Mouse (Mus musculus): ENCODE data around the gene Cfap46. TPM values are rescaled to one million over a fixed set of nuclear protein-coding genes. Genes with fewer than 3 reads are reported as not detected.

Gene Cfap46
- polyA plus RNA-seq, 1 experiment: 4.6 TPM

DNA sequence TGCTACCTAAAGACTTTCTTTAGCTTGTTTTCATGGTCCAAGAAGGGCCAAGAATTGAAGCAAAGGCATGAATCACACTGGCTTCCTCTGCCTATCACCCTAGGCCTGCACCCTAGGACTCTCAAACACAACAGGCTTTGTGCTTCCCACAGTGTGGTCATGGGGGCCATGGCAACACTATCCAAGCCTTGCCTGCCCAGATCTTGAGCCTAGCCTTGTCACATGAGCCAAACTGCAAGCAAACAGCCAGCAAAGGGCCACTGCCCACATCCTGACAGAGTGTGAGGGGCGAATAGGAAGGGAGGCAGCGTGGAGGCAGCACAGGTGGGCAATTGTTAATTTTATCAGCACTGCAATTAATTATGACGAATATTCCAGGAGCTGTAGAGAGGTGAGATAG lies 111.0 kb downstream of the Cfap46 start:
- DNase-seq (ENCODE audit: low read depth): no peak
- TF ChIP-seq CTCF (IDR thresholded peaks at IDR 0.05; ENCODE audit: borderline replicate concordance, extremely low read depth, insufficient read depth, insufficient read length): no peak
- TF ChIP-seq POLR2A (IDR thresholded peaks at IDR 0.05; ENCODE audit: borderline replicate concordance, extremely low read depth, insufficient read depth, insufficient read length, poor library complexity, severe bottlenecking): no peak

DNA sequence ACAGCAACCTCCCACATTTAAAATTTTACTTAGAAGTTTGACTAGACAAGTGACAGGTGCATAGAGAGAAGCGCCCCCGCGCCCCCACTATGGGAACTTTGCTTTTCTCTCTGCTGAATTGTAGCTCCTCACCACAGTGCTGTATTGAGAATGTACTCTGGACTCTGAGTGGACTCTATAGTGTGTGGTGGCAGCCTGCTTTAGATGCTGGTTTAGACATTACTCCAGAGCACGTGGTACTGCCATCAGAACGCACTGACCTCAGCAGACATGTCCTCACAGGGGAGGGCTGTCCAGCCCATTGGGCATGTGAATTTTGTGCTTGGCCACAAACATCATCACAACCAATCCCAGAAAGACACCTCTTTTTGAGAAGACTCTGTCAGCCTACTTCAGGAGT lies 112.8 kb downstream of the Cfap46 start:
- no peak for DNase-seq (ENCODE audit: low read depth)
- TF ChIP-seq POLR2A (IDR thresholded peaks at IDR 0.05; ENCODE audit: borderline replicate concordance, extremely low read depth, insufficient read depth, insufficient read length, poor library complexity, severe bottlenecking) (no peak), CTCF (IDR thresholded peaks at IDR 0.05; ENCODE audit: borderline replicate concordance, extremely low read depth, insufficient read depth, insufficient read length) (no peak)

DNA sequence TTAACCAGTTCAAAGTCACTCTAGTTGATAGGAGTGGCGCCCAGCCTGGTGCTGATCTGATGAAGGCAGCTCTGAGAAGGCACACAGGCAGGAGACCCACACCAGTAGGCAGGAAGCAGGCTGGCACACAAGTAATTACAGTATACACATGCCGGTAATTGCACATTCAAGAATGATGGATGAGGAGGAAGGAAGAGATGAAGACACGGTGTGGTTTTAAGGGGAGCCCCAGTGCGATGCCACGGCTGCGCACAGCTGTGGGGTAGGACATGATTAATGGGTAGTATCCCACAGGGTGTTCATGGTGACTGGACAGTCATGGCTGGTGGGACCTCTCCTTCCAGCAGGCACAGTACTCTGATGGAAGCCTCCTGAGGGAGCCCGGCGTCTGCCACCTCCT lies 117.1 kb downstream of the Cfap46 start:
- DNase-seq (ENCODE audit: low read depth): no peak
- TF ChIP-seq POLR2A (IDR thresholded peaks at IDR 0.05; ENCODE audit: borderline replicate concordance, extremely low read depth, insufficient read depth, insufficient read length, poor library complexity, severe bottlenecking) (no peak), CTCF (IDR thresholded peaks at IDR 0.05; ENCODE audit: borderline replicate concordance, extremely low read depth, insufficient read depth, insufficient read length) (no peak)

DNA sequence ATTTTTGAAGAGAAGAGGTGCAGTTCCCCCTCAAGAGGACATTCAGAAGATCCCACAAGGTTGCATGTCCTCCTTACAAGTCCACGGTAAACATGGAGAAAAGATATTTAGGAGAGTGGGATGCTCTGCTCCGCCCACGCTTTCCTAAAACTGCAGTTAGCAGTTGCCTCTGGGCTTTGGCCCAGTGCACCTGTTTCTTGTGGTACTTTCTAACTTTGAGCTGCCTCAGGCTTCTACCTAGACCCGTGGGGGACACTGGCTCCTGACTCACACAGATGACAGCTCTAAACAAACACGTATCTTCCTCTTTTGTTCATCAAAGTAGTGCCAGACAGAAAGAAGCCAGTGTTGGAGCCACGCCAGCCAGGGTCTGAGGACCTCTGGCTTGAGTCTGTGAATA lies 117.6 kb downstream of the Cfap46 start:
- TF ChIP-seq POLR2A (IDR thresholded peaks at IDR 0.05; ENCODE audit: borderline replicate concordance, extremely low read depth, insufficient read depth, insufficient read length, poor library complexity, severe bottlenecking) (no peak), CTCF (IDR thresholded peaks at IDR 0.05; ENCODE audit: borderline replicate concordance, extremely low read depth, insufficient read depth, insufficient read length) (no peak)
- DNase-seq (ENCODE audit: low read depth): no peak

DNA sequence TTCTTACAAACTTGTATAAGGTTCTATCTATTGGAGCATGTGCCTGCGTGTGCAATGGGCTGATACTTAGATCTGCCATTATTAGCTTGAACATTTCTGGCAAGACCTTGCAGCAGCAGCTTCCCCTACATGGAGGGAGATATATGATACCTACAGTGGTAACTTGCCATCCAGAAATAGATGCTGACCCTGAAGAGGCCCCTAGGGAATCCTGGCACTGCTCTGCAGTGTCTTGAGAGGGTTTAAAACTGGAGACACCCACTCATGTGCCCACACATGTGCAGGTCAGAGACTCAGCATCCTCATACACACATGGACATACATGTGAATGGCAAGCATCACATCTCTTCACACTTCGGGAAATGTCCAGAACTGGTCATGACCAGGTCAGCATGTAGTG lies 119.5 kb downstream of the Cfap46 start:
- no peak for DNase-seq (ENCODE audit: low read depth)
- TF ChIP-seq POLR2A (IDR thresholded peaks at IDR 0.05; ENCODE audit: borderline replicate concordance, extremely low read depth, insufficient read depth, insufficient read length, poor library complexity, severe bottlenecking) (no peak), CTCF (IDR thresholded peaks at IDR 0.05; ENCODE audit: borderline replicate concordance, extremely low read depth, insufficient read depth, insufficient read length) (no peak)

DNA sequence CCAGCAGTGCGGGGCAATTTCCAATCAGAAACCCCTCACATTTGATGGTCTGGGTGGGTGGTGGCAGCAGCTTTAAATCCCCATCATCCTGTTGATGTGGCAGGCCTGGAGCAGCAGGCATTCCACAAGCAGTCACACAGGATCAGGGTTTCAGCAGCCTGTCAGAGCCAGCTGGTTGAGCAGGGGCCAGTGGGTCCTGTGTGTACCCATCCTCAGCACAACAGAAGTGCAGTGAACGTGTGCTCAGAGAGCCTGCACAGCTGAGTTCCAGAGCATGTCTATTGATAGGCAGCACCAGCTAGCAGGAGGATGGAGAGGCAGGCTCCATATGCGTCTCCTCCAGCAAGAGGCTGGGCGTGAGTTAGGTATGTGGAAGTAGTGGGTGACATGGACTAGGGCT lies 120.2 kb downstream of the Cfap46 start:
- TF ChIP-seq POLR2A (IDR thresholded peaks at IDR 0.05; ENCODE audit: borderline replicate concordance, extremely low read depth, insufficient read depth, insufficient read length, poor library complexity, severe bottlenecking): no peak
- no peak for TF ChIP-seq CTCF (IDR thresholded peaks at IDR 0.05; ENCODE audit: borderline replicate concordance, extremely low read depth, insufficient read depth, insufficient read length)
- no peak for DNase-seq (ENCODE audit: low read depth)

DNA sequence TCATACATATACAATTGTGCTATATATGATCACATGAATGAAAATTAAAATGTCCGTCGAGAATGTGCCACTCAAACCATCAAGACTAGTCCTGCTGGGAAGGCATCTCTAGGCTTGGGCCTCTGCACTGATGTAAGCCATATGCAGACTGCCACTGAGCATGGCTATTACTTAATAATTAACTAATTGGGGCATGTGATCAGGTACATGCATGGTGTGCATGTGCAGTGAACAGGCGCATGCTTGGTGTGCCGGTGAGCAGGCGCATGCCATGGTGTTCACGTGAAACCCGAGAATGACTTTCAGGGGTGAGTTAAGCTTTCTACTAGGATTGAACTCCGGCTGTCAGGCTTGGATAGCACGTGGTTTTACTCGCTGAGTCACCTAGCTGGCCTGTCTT lies 124.0 kb downstream of the Cfap46 start:
- TF ChIP-seq CTCF (IDR thresholded peaks at IDR 0.05; ENCODE audit: borderline replicate concordance, extremely low read depth, insufficient read depth, insufficient read length) (no peak), POLR2A (IDR thresholded peaks at IDR 0.05; ENCODE audit: borderline replicate concordance, extremely low read depth, insufficient read depth, insufficient read length, poor library complexity, severe bottlenecking) (no peak)
- DNase-seq (ENCODE audit: low read depth): no peak

DNA sequence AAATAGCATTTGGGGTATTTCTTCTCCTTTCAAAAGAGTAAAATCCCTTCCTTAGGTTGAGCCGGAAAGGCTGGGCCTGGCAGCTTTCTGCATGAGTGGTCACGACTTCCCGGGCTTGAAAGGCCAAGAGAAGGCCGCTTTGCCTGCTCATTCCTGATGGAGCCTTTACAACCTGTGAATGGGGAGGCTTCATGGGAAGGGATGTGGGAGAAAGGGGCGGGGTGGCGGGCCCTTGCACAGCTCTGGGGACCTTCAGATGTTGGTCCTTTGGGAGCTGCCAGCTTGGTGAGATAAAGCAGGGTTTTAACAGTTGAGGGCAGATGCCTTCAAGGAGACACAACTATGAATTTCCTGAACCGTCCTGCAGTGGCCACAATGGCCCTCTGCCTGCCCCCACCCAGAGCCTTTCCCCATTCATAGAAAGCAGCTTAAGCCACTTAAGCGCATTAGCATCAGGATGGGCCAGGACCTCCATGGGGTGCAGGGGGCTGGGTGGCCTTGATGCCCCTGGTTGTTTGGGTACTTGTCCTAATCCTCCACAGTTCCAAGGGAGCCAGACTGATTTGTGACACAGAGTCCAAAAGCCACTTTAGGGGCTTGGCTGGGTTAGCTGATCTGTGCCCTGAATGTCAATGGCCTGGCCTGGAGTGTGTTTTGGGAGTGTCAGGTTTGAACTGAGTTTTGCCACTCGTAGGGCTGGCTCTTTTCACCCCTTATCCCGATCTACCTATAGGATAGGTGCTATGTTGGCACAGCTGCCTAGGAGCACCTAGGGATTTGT lies 126.7 kb downstream of the Cfap46 start:
- TF ChIP-seq POLR2A (IDR thresholded peaks at IDR 0.05; ENCODE audit: borderline replicate concordance, extremely low read depth, insufficient read depth, insufficient read length, poor library complexity, severe bottlenecking) (no peak), CTCF (IDR thresholded peaks at IDR 0.05; ENCODE audit: borderline replicate concordance, extremely low read depth, insufficient read depth, insufficient read length) (no peak)
- DNase-seq (ENCODE audit: low read depth): peak; percentile 52

DNA sequence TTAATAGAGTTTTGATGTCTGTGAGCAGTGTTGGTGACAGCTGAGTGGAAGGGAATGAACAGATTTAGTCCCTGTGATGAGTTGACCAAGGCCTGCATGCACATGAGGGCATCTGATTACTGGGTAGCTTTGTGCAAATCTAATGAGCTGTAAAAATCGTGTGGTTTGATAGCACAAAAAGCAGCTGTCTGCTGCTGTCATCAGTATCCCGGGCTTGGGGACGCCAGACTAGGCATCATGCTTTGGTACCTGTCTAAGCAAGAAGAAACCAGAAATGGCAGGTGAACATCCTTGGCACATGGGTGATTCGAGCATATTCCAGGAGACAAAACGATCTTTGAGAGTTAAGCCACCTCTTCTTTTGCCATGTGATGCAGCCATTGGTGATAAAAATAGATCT lies 127.3 kb downstream of the Cfap46 start:
- DNase-seq (ENCODE audit: low read depth): peak; percentile 56

DNA sequence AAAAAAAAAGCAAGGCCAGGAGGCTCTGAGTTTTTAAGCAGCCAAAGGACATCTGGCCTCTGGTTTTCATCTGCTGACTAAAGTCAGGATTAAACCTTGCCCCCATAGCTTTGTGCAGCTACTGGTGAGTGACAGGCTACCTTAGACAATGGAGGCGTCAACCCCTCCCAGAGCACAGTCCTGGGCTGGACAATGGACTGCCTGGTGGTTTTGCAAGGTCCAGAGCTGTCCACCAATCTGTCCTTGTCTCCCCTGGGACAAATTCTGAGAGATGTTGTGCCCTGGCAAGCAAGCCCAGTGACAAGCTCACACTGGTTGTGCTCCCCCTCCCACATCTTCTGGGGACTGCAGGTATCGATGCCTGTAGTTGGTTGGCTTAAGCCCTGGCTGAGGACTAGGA lies 132.1 kb downstream of the Cfap46 start:
- no peak for DNase-seq (ENCODE audit: low read depth)
- TF ChIP-seq CTCF (IDR thresholded peaks at IDR 0.05; ENCODE audit: borderline replicate concordance, extremely low read depth, insufficient read depth, insufficient read length) (no peak), POLR2A (IDR thresholded peaks at IDR 0.05; ENCODE audit: borderline replicate concordance, extremely low read depth, insufficient read depth, insufficient read length, poor library complexity, severe bottlenecking) (no peak)

More for the DNA sequence above, 127.3 kb downstream of the Cfap46 start:
- TF ChIP-seq POLR2A (IDR thresholded peaks at IDR 0.05; ENCODE audit: borderline replicate concordance, extremely low read depth, insufficient read depth, insufficient read length, poor library complexity, severe bottlenecking) (no peak), CTCF (IDR thresholded peaks at IDR 0.05; ENCODE audit: borderline replicate concordance, extremely low read depth, insufficient read depth, insufficient read length) (no peak)

Other genes with a start within 250 kb of the Cfap46 start
- gene Nkx6-2, start 101.0 kb downstream of the Cfap46 start, polyA plus RNA-seq (2012; rRNA removed): 5.4 and 6.8 TPM in 2 replicates
- gene Adgra1, start 150.4 kb upstream of the Cfap46 start, polyA plus RNA-seq (2012; rRNA removed): 6.7 and 13.4 TPM in 2 replicates
- gene Kndc1, start 210.9 kb upstream of the Cfap46 start, polyA plus RNA-seq (2012; rRNA removed): 17.0 and 33.3 TPM in 2 replicates